Mouse (Mus musculus) v-Abl transformed pro-B cells (cell line): ENCODE results near the gene Trim54.

Source experiments
- in situ Hi-C, 2 experiments: fragments of 400-800 bp; cut with MboI; formaldehyde crosslinking; loops; one replicate each; pipeline ENCODE4 v1.15.1; 2025; ENCODE audit not compliant: unreplicated experiment in 2 of 2

Trim54 gene

DNA sequence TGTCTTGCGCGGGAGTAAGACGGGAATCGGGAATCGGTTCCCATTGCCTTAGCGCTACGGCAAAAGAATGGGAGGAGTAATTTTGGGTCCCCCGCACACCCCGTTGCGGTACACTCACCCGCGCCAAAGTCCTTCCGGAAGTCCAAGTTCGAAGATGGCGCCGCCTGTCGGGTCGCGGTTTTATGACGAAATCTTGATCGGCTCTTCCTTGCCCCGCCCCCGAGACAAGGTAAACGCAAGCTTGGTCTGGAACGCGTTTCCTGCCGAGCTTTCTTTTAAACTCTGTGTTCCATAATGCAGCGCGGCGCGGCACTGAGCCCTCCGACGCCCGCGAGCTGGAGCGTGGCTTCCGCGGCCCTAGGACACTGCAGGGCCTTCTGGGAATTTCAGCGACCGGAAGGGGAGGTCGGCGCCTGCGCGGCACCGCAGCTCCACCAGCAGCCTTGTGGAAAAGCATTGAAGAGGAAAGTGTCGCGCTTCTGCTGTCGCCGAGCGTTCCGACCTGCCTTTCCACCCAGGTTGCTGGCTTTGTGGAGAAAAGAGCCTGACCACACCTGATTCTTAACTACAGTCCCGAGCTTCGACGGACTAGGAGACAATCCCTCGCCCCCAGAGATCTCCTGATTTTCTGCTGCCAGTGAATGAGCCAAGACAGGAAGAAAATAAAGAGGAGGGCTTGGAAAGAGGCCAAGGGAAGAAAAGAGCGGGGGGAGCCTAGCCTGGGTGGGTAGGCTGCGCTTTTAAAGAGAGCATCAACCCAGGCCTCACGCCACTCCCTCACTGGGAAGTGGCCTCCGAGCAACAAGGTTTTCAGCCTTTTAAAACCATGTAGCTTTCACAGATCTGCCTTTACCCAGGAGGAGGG lies 63.5 kb downstream of the Trim54 start, which contains the start of the genes Gm29609 and Gtf3c2:
Gene Gm29609, minus strand, starts transcription at position 146 of the 865 bp plus-strand sequence.
Gene Gtf3c2, minus strand, starts transcription at position 379 of the 865 bp plus-strand sequence.
- in situ Hi-C loops, result loop anchor here (10.0 to 25.0 kb wide), 2 partner anchors 282 to 285 kb away; partner anchors contain the start of gene Zfp512 (in 1 of the 2)

DNA sequence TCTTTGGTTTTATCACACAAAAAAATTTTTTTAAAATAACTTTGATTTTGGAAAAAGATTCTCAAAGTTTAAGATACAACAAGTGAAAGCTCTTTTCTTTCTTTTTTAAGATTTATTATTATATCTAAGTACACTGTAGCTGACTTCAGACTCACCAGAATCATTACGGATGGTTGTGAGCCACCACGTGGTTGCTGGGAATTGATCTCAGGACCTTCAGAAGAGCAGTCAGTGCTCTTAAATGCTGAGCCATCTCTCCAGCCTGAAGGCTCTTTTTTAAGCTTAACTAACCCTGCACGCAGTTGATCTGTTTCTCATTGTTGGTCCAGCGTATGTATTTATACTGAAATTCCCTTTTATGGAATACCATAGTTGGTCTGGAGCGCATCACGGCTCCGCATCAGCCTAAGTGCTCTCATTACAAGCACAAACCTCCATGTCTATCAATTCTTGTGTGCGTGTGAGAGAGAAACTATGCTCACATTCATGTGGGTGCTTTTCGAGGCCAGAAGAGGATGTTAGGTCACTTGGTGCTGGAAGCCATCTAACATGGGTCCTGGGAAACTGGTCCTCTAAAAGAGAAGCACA lies 64.8 kb downstream of the Trim54 start:
- in situ Hi-C loops, result loop anchor here (10.0 to 25.0 kb wide), 2 partner anchors 281 to 284 kb away; partner anchors contain the start of gene Zfp512 (in 1 of the 2)

DNA sequence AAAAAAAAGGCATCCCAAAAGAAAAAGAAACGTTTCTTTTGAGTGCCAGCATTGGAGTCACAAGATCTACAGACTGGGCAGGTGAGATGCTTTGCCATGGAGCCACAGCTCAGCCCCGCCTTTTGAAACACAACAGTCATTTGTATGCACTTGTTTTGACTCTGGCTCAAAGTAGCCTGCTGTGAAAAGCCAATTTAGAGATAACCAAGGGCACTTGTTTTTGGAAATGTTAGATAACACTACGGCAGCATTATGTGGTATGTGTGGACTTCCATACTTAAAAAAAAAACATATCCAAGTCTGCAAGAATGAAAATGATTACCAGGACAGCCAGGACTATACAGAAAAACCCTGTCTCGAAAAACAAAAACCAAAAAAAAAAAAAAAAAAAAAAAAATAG lies 67.2 kb downstream of the Trim54 start:
- in situ Hi-C loops, result loop anchor here (10.0 to 25.0 kb wide), 2 partner anchors 279 to 281 kb away; partner anchors contain the start of gene Zfp512 (in 1 of the 2)
